Mouse (Mus musculus) MEL (cell line): ENCODE measurements around the gene Oxtr. TPM values are rescaled to one million over a fixed set of nuclear protein-coding genes. Genes with fewer than 3 reads are reported as not detected.

ENCODE experiments used
- DNase-seq: peaks from one replicate; pipeline ENCODE4 v3.0.0; 2011; ENCODE audit warnings: low read depth, low spot score
- H3K27ac ChIP-seq: 2 replicates; pipeline ENCODE4 v1.5.1; 2012; ENCODE audit warnings: low read depth, mild to moderate bottlenecking, control low read depth, low read length, moderate library complexity; ENCODE audit not compliant: control insufficient read depth
- H3K27me3 ChIP-seq, 2 experiments: fragments of 150-350 bp in 1 of 2; sonication (generic) in 1 of 2; 2 replicates each; pipeline ENCODE4 v1.6.1; 2012; ENCODE audit warnings: low read length in 2 of 2, mild to moderate bottlenecking in 2 of 2, improper control_type of control experiment in 1 of 2, moderate library complexity in 1 of 2; ENCODE audit not compliant: insufficient read depth in 2 of 2, control insufficient read depth in 1 of 2
- H3K36me3 ChIP-seq, 2 experiments: 2 replicates each; pipeline ENCODE4 v1.6.1; 2012 to 2014; ENCODE audit warnings: low read length in 2 of 2, improper control_type of control experiment in 1 of 2, inconsistent platforms in 1 of 2, mild to moderate bottlenecking in 1 of 2; ENCODE audit not compliant: insufficient read depth in 2 of 2, control insufficient read depth in 1 of 2
- H3K4me1 ChIP-seq, 2 experiments: fragments of 150-350 bp in 1 of 2; sonication (generic) in 1 of 2; 2 replicates each; pipeline ENCODE4 v1.6.1; 2012; ENCODE audit warnings: low read length in 2 of 2, improper control_type of control experiment in 1 of 2, mild to moderate bottlenecking in 1 of 2; ENCODE audit not compliant: insufficient read depth in 2 of 2, control insufficient read depth in 1 of 2
- H3K4me3 ChIP-seq, 2 experiments: fragments of 150-350 bp in 1 of 2; sonication (generic) in 1 of 2; 2 replicates each; pipeline ENCODE4 v1.5.1; 2012; ENCODE audit warnings: low read depth in 2 of 2, low read length in 2 of 2, mild to moderate bottlenecking in 2 of 2, moderate library complexity in 2 of 2, control low read depth in 1 of 2, improper control_type of control experiment in 1 of 2; ENCODE audit not compliant: control insufficient read depth in 1 of 2, insufficient read depth in 1 of 2
- H3K79me2 ChIP-seq: 2 replicates; pipeline ENCODE4 v1.6.1; 2012; ENCODE audit warnings: mild to moderate bottlenecking, low read length, moderate library complexity; ENCODE audit not compliant: control insufficient read depth, poor library complexity, insufficient read depth
- H3K9ac ChIP-seq: 2 replicates; pipeline ENCODE4 v1.6.1; 2012; ENCODE audit warnings: low read depth, mild to moderate bottlenecking, control low read depth, low read length, moderate library complexity; ENCODE audit not compliant: control insufficient read depth, poor library complexity, severe bottlenecking
- H3K9me3 ChIP-seq: fragments of 150-350 bp; sonication (generic); replicated peaks from 2 replicates; pipeline ENCODE4 v1.6.1; 2012; ENCODE audit warnings: mild to moderate bottlenecking, low read length, improper control_type of control experiment, moderate library complexity; ENCODE audit not compliant: insufficient read depth
- CHD2 ChIP-seq: IDR thresholded peaks from 2 replicates; pipeline ENCODE4 v1.6.1; 2011; ENCODE audit warnings: low read length, improper control_type of control experiment
- CTCF ChIP-seq, 3 experiments: IDR thresholded peaks in 2 of 3; conservative IDR thresholded peaks in 1 of 3; 2 replicates each; pipeline ENCODE4 v1.5.1; 2011 to 2012; ENCODE audit warnings: low read length in 3 of 3, low read depth in 2 of 3, mild to moderate bottlenecking in 2 of 3, improper control_type of control experiment in 1 of 3, inconsistent platforms in 1 of 3, mixed read lengths in 1 of 3, moderate library complexity in 1 of 3; ENCODE audit not compliant: control insufficient read depth in 1 of 3, insufficient read depth in 1 of 3, poor library complexity in 1 of 3, severe bottlenecking in 1 of 3
- E2F4 ChIP-seq: IDR thresholded peaks from 2 replicates; pipeline ENCODE4 v1.6.1; 2011; ENCODE audit warnings: low read depth, low read length, improper control_type of control experiment, borderline replicate concordance
- ELF1 ChIP-seq: IDR thresholded peaks from 2 replicates; pipeline ENCODE4 v1.6.1; 2014; ENCODE audit warnings: low read depth, mild to moderate bottlenecking, inconsistent platforms, low read length, improper control_type of control experiment, moderate library complexity
- EP300 ChIP-seq, 2 experiments: IDR thresholded peaks; 2 replicates each; pipeline ENCODE4 v1.6.1; 2011; ENCODE audit warnings: improper control_type of control experiment in 2 of 2, low read length in 2 of 2, low read depth in 1 of 2, mild to moderate bottlenecking in 1 of 2
- GABPA ChIP-seq: IDR thresholded peaks from 2 replicates; pipeline ENCODE4 v1.6.1; 2012; ENCODE audit warnings: low read depth, mild to moderate bottlenecking, inconsistent platforms, low read length, improper control_type of control experiment, moderate library complexity
- HCFC1 ChIP-seq: IDR thresholded peaks from 2 replicates; pipeline ENCODE4 v1.6.1; 2012; ENCODE audit warnings: low read depth, mild to moderate bottlenecking, inconsistent platforms, low read length, improper control_type of control experiment, moderate library complexity
- JUND ChIP-seq: IDR thresholded peaks from 2 replicates; pipeline ENCODE4 v1.6.1; 2011; ENCODE audit warnings: low read depth, mild to moderate bottlenecking, improper control_type of control experiment, low read length
- KAT2A ChIP-seq: conservative IDR thresholded peaks from 2 replicates; pipeline ENCODE4 v1.6.1; 2012; ENCODE audit warnings: low read depth, low read length, improper control_type of control experiment, inconsistent platforms
- MAFK ChIP-seq: IDR thresholded peaks from 2 replicates; pipeline ENCODE4 v1.6.1; 2011; ENCODE audit warnings: low read depth, mild to moderate bottlenecking, low read length, improper control_type of control experiment, borderline replicate concordance
- MAX ChIP-seq: IDR thresholded peaks from 2 replicates; pipeline ENCODE4 v1.6.1; 2011; ENCODE audit warnings: low read length, improper control_type of control experiment
- MAZ ChIP-seq: IDR thresholded peaks from 2 replicates; pipeline ENCODE4 v1.6.1; 2012; ENCODE audit warnings: low read depth, mild to moderate bottlenecking, inconsistent platforms, low read length, improper control_type of control experiment
- MYB ChIP-seq: IDR thresholded peaks from 2 replicates; pipeline ENCODE4 v1.6.1; 2011; ENCODE audit warnings: mild to moderate bottlenecking, low read depth, low read length, improper control_type of control experiment
- MYC ChIP-seq: IDR thresholded peaks from 2 replicates; pipeline ENCODE4 v1.6.1; 2011; ENCODE audit warnings: low read depth, mild to moderate bottlenecking, low read length, improper control_type of control experiment, moderate library complexity
- NELFE ChIP-seq: IDR thresholded peaks from 2 replicates; pipeline ENCODE4 v1.6.1; 2011; ENCODE audit warnings: low read depth, low read length, improper control_type of control experiment
- NRF1 ChIP-seq: IDR thresholded peaks from 2 replicates; pipeline ENCODE4 v1.6.1; 2014; ENCODE audit warnings: low read depth, mild to moderate bottlenecking, inconsistent platforms, low read length, improper control_type of control experiment, moderate library complexity; ENCODE audit not compliant: poor library complexity, insufficient read depth, severe bottlenecking
- RAD21 ChIP-seq: IDR thresholded peaks from 2 replicates; pipeline ENCODE4 v1.6.1; 2011; ENCODE audit warnings: mild to moderate bottlenecking, low read depth, low read length, improper control_type of control experiment
- RCOR1 ChIP-seq: IDR thresholded peaks from 2 replicates; pipeline ENCODE4 v1.6.1; 2012; ENCODE audit warnings: low read depth, mild to moderate bottlenecking, inconsistent platforms, low read length, improper control_type of control experiment
- SIN3A ChIP-seq: IDR thresholded peaks from 2 replicates; pipeline ENCODE4 v1.6.1; 2012; ENCODE audit warnings: low read length, improper control_type of control experiment, inconsistent platforms
- TAL1 ChIP-seq: IDR thresholded peaks from 2 replicates; pipeline ENCODE4 v1.6.1; 2012; ENCODE audit warnings: mild to moderate bottlenecking, inconsistent platforms, low read length, moderate library complexity, mixed read lengths
- TBP ChIP-seq: IDR thresholded peaks from 2 replicates; pipeline ENCODE4 v1.8.0; 2011; ENCODE audit warnings: low read depth, low read length, improper control_type of control experiment
- USF2 ChIP-seq, 2 experiments: IDR thresholded peaks; 2 replicates each; pipeline ENCODE4 v1.6.1; 2011 to 2012; ENCODE audit warnings: improper control_type of control experiment in 2 of 2, low read length in 2 of 2, borderline replicate concordance in 1 of 2, inconsistent platforms in 1 of 2, low read depth in 1 of 2, mild to moderate bottlenecking in 1 of 2; ENCODE audit not compliant: insufficient read depth in 1 of 2
- ZKSCAN1 ChIP-seq: IDR thresholded peaks from 2 replicates; pipeline ENCODE4 v1.6.1; 2012; ENCODE audit warnings: low read depth, mild to moderate bottlenecking, inconsistent platforms, low read length, improper control_type of control experiment, moderate library complexity
- ZNF384 ChIP-seq: IDR thresholded peaks from 2 replicates; pipeline ENCODE4 v1.6.1; 2012; ENCODE audit warnings: low read depth, mild to moderate bottlenecking, inconsistent platforms, low read length, improper control_type of control experiment
- polyA plus RNA-seq, 2 experiments: library from polyadenylated mRNA; stranded (reverse) in 1 of 2; unstranded in 1 of 2; fragments of >175 nt in 1 of 2; fragments of >200 nt in 1 of 2; gene quantifications; 2 replicates each; pipeline versions ENCODE4 v1.2.1 to v1.2.4; 2012; ENCODE audit warnings: low replicate concordance in 2 of 2, low read depth in 1 of 2; ENCODE audit not compliant: insufficient read length in 2 of 2, insufficient read depth in 1 of 2, missing spikeins in 1 of 2
- total RNA-seq: library from RNA; depleted of rRNA; stranded (reverse); fragments of 300-350 nt; gene quantifications from 2 replicates; pipeline ENCODE4 v1.2.3, GENCODE M21; 2012

Oxtr gene
- total and polyA plus RNA-seq, 3 experiments = 0.03 TPM; not detected in 2

- DNase-seq = no peak
- Histone ChIP-seq H3K27ac (no peak overlapping the region), H3K79me2 (no peaks in the 10 kb centered on the region), H3K9ac (no peak overlapping the region), H3K4me3 (no peak overlapping the region), H3K36me3 (no peaks in the 10 kb centered on the region), H3K9me3 (no peaks in the 10 kb centered on the region)
- TF ChIP-seq MAX (no peak), USF2 (IDR thresholded peaks at IDR 0.05; ENCODE audit: borderline replicate concordance in 1 of 2, insufficient read depth in 1 of 2, low read depth in 1 of 2, low read length in 2 of 2) (no peak), NRF1 (no peak), MYC (no peak), TAL1 (no peak), CHD2 (no peak), MYB (no peak), RAD21 (no peak), ZNF384 (no peak), E2F4 (no peak), EP300 (IDR thresholded peaks at IDR 0.05; ENCODE audit: low read depth in 1 of 2, low read length in 2 of 2) (no peak), MAZ (no peak), JUND (no peak), ZKSCAN1 (no peak)
- TF ChIP-seq, all 39 proteins: peak for 0
- no peaks in the 10 kb centered on the region for H3K27me3 ChIP-seq
- H3K4me1 ChIP-seq = no peaks in the 10 kb centered on the region
Observed at GRCm38 (mm10) chr6:112509590-112510131, 19.9 kb upstream of the Oxtr start.

- no peaks in the 10 kb centered on the region for H3K27me3 ChIP-seq
- no peak overlapping the region for H3K4me3 ChIP-seq
- H3K9ac ChIP-seq = no peak overlapping the region
- no peaks in the 10 kb centered on the region for H3K4me1 ChIP-seq
- no peak for DNase-seq
- no peak for TF ChIP-seq KAT2A
- no peak for TF ChIP-seq RCOR1
- no peak for TF ChIP-seq MAZ
- TF ChIP-seq MYB = no peak
- no peak for TF ChIP-seq CTCF (IDR thresholded peaks at IDR 0.05 in 2 of 3, conservative IDR thresholded peaks at IDR 0.05 in 1 of 3; ENCODE audit: control insufficient read depth in 1 of 3, insufficient read depth in 1 of 3, low read depth in 2 of 3, low read length in 3 of 3, poor library complexity in 1 of 3, severe bottlenecking in 1 of 3)
- TF ChIP-seq TAL1 = no peak
- TF ChIP-seq TBP = no peak
- no peak for TF ChIP-seq MYC
- TF ChIP-seq GABPA = no peak
- no peak for TF ChIP-seq HCFC1
- TF ChIP-seq EP300 (IDR thresholded peaks at IDR 0.05; ENCODE audit: low read depth in 1 of 2, low read length in 2 of 2) = no peak
- no peak for TF ChIP-seq SIN3A
- TF ChIP-seq ELF1 = no peak
- no peak for TF ChIP-seq NELFE
- TF ChIP-seq MAFK = no peak
- H3K27ac ChIP-seq = no peak overlapping the region
- no peaks in the 10 kb centered on the region for H3K36me3 ChIP-seq
- H3K79me2 ChIP-seq = no peaks in the 10 kb centered on the region
- H3K9me3 ChIP-seq = no peaks in the 10 kb centered on the region
Observed at GRCm38 (mm10) chr6:112507617-112508016, 17.9 kb upstream of the Oxtr start.
